Mouse (Mus musculus) cerebellum, adult 2 months (tissue): ENCODE measurements at regions not wholly inside any gene's neighbourhood (a gene's known extent, or its start where the extent isn't known, plus 50 kb on each side); places are given as distances from the start of the nearest gene placed in this dataset.

Experiments
- CTCF ChIP-seq: fragments of 200-500 bp; IDR thresholded peaks from 2 replicates; pipeline ENCODE4 v1.5.1; 2011; ENCODE audit warnings: low read depth, mild to moderate bottlenecking, control low read depth, low read length, moderate library complexity, borderline replicate concordance; ENCODE audit not compliant: insufficient read depth
- POLR2A ChIP-seq: fragments of 200-500 bp; IDR thresholded peaks from 2 replicates; pipeline ENCODE4 v1.6.1; 2011; ENCODE audit warnings: low read length, control low read depth, borderline replicate concordance; ENCODE audit not compliant: insufficient read depth

GRCm38 (mm10) chr9:115395511-115395910 is 85.3 kb upstream of the Stt3b start:
- TF ChIP-seq CTCF (no peak), POLR2A (no peak)
